Mouse (Mus musculus): Measurements from ENCODE around the gene Lrrc1.

Lrrc1 gene

GRCm38 (mm10) chr9:77428115-77428747 lies 116.4 kb downstream of the Lrrc1 start:
- no peak for DNase-seq (ENCODE audit: low read depth, low spot score)

- DNase-seq (ENCODE audit: low read depth, low spot score): peak; percentile 19
These were observed 117.2 kb downstream of the Lrrc1 start for GRCm38 (mm10) chr9:77427292-77428114.

DNA sequence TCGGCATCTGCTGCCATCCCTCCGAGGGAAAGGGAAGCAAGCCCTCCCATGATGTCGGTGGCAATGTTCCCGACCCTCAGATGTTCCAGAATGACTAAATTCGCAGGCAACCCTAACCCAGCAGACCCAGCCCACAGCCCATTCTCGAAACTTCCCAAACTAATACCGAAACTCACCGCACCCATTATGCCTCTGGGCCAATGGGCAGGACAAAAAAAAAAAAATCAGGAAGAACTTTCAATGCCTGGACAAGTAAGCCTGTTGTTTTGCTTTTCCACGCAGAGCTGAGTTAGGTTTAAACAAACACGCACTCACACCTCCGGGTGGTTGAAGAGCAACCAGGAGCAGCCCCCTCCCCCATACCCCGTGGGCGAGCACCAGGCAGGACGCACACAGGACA lies 118.6 kb downstream of the Lrrc1 start:
- no peak for DNase-seq (ENCODE audit: low read depth, low spot score)

GRCm38 (mm10) chr9:77425553-77425952 lies 119.1 kb downstream of the Lrrc1 start:
- no peak for DNase-seq (ENCODE audit: low read depth, low spot score)

DNA sequence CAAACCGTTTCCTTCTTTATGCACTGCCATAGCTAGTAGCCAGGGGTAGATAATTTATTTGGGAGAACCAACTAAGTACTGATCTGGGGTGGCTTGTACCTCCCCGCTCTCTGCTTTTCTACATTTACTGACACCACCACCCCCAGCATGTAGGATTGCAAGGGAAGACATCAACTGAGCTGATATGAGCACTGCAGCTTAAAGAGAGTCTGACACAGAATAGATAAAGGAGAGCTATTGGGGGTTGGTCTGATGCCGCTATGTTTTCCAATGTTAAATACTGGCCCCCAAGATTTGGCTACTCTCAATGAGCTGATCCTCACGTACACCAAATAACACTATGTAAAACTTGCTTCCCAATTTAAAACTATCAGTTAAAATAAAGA lies 124.5 kb downstream of the Lrrc1 start:
- no peak for DNase-seq (ENCODE audit: low read depth, low spot score)

- no peak for DNase-seq (ENCODE audit: low read depth, low spot score)
These were observed 125.0 kb downstream of the Lrrc1 start for GRCm38 (mm10) chr9:77419501-77420199.

- DNase-seq (ENCODE audit: low read depth, low spot score): no peak
These were observed 125.9 kb downstream of the Lrrc1 start for GRCm38 (mm10) chr9:77418800-77419199.

DNA sequence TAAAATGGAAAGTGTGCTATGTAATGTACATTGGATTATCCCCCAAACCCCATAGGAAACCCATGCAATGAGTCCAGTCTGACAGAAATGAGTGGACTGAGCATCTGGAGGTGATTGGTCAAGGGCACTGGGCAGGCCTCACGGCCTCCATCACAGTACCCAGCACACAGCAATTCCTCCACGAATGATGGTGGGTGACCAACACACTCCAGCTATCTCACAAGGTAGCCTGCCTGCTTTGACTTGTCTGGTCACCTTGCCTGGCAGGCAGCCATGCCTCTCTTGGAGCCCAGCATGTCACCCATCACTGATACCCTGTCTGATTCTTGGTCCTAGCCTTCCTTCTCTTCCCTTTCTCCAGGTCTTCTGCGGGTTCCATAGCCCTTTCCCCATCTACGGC lies 128.2 kb downstream of the Lrrc1 start:
- DNase-seq (ENCODE audit: low read depth, low spot score): no peak

GRCm38 (mm10) chr9:77416002-77416401 lies 128.7 kb downstream of the Lrrc1 start:
- DNase-seq (ENCODE audit: low read depth, low spot score): no peak

GRCm38 (mm10) chr9:77411830-77412425 lies 132.7 kb downstream of the Lrrc1 start:
- no peak for DNase-seq (ENCODE audit: low read depth, low spot score)

- DNase-seq (ENCODE audit: low read depth, low spot score): no peak
These were observed 133.7 kb downstream of the Lrrc1 start for GRCm38 (mm10) chr9:77410968-77411367.

GRCm38 (mm10) chr9:77410524-77410923 lies 134.1 kb downstream of the Lrrc1 start:
- no peak for DNase-seq (ENCODE audit: low read depth, low spot score)

DNA sequence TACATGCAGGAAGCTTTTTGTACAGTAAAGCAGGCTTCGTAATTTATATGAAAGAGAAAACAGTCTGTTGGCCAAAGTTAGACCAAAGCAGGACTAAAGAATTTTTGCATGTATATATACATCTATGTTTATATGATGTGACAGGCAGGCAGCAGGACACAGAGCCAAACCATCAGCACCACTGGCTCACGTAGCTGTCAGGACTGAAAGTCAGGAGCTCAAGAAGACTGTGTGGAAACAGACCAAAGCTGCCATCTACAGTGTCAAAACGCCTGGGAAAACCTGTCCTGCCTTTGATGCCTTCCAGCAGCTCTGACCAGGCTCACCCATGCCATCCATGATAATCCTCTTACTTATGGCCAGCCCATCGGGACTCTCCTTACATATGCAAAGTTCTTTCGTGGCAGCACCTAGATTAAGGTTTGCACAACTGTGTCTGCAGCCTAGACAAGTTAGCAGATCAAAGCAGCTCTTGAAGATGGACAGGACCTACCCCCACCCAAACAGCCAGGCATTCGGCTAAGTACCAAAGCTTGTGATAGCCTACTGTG lies 136.5 kb downstream of the Lrrc1 start:
- DNase-seq (ENCODE audit: low read depth, low spot score): no peak

GRCm38 (mm10) chr9:77406906-77407305 lies 137.8 kb downstream of the Lrrc1 start:
- no peak for DNase-seq (ENCODE audit: low read depth, low spot score)

DNA sequence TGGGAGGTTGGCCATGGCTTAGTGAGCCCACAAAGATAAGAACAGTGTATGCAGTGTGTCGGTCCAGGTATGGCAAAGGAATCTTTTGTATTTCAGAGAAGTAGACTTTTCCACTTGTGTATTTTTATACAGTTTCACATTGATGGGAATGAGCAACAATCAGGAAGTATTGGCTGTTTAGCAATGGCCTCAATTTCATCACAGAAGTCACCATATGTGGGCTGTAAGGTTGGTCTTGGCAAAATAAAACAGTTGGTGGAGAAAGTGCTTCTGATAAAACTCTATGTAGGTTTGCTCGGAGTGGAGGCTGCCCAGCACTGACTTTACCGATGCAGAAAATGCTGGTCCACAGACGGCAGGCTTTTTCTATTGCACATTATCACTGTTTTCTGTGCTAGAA lies 140.2 kb downstream of the Lrrc1 start:
- no peak for DNase-seq (ENCODE audit: low read depth, low spot score)

DNA sequence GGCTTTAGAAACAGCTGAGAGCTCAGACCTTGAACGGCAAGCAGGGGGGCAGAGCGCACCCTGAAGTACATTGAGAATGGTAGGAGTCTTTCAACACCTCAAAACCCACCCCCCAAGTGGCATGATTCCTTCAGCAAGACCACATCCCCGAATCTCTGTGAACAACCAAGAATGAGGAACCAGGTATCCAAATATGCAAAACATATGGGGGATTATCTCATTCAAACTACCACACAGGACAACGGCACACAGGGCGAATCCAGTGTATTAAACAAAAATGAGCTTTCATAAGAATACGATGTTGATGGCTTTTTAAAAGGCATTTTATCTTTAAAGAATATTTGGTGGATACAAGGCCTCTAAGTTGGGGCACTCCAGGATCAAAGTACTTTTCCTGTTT lies 140.7 kb downstream of the Lrrc1 start:
- no peak for DNase-seq (ENCODE audit: low read depth, low spot score)

DNA sequence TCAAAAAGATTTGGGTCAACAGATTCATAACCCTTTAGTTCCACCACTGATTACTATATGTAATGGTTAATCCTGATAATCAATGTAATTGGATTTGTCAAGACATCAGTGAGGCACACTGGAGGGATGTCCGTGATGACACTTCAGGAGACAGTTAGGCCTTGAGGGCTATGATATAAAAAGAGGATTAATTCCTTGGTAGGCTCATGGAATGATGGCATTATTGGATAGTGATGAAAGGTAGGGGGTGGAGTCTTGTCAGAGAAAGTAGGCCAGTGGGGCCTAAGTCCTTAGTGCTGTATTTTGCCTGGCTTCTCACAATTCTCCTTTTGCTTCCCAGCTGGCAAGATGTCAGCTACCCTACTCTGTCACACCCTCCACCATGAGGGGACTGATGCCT lies 141.7 kb downstream of the Lrrc1 start:
- no peak for DNase-seq (ENCODE audit: low read depth, low spot score)

GRCm38 (mm10) chr9:77399801-77400200 lies 144.9 kb downstream of the Lrrc1 start:
- no peak for DNase-seq (ENCODE audit: low read depth, low spot score)

DNA sequence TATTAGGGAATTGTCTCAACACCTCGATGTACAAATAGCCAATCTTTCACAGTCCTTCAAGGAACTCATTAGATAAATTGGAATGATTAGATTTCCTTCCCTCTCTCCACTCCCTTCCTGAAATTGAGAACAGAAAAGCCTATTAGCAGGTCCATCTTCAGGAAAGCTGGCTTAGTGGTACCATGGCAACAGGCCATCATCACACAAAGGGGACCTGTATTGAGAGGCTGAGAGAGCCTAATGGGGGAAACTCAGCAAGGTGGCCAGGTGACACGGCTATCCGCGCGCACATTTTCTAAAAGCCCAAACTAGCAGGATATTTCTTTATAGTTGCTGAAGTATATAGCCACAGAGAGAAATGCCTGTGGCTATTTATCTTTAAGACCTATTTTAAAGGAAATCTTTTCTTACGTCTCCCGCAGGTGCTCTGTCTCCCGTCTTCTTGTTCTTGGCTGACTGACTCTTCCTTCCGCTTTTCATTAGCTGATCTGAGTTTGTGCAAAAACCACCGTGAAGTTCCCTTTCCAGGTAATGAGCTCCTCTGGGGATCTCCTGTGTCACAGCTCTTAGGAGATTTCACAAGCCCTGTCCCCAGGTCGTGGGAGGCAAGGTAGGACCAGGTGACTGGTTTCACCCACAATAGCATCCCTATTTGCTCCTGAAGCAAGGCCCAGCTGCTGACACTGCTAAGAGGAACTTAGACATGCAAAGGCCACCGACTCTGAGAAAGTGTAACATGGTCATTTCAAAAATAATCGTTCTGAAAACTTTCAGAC lies 145.6 kb downstream of the Lrrc1 start:
- no peak for DNase-seq (ENCODE audit: low read depth, low spot score)

GRCm38 (mm10) chr9:77397027-77397426 lies 147.6 kb downstream of the Lrrc1 start:
- no peak for DNase-seq (ENCODE audit: low read depth, low spot score)

GRCm38 (mm10) chr9:77391248-77391647 lies 153.4 kb downstream of the Lrrc1 start:
- no peak for DNase-seq (ENCODE audit: low read depth, low spot score)

Data from telencephalon, adult 2 months (tissue).